Mouse (Mus musculus): ENCODE data around the gene Dclk3.

DNA sequence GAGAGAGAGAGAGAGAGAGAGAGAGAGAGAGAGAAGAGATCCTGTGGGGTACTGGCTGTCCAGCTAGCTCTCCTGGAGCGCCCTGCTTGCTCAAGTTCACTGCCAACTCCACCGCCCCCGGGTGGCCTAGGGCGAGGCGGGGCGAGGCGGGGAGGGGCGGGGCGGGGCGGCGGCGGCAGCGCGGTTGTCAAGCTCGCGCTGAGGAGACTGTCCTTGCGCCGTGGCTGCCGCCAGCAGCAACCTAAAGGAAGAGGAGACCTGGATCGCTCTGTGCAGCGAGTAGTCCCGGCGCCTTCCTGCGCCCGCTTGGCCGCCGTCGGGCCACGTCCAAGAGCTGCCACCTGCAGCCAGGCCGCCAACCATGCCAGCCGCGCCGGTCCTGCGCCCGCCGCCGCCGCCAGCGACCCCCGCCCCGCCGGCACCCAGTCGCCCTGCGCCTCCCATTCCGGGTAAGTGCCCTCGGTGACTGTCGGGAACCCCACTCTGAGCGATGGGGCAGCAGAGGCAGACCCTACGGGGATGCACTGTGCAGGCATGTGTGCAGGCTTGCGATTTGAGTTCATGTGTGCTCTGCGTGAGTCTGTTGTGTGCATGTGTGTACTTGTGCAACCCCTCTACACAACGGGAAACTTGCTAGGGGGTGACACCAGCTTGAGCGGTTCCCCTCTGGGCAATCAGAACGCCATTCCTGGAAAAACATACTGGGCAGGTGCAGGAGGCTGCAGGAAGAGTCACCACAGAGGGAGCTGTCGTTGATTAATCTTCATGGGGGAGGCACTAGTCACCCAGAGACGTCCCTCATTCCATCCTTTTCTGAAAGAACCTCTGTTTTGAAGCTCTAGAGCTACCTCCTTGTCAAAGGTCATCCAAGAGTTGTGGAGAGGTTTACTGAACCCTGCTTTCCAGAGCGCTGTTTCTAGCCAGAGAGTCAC lies at the start of gene Dclk3:
- TF ChIP-seq POLR2A (IDR thresholded peaks at IDR 0.05; ENCODE audit: borderline replicate concordance, extremely low read depth, insufficient read depth, insufficient read length, poor library complexity, severe bottlenecking) (no peak), CTCF (IDR thresholded peaks at IDR 0.05; ENCODE audit: borderline replicate concordance, extremely low read depth, insufficient read depth, insufficient read length) (no peak)

Data from brain, embryonic 14.5 days (tissue).